In the genomic region with DNA sequence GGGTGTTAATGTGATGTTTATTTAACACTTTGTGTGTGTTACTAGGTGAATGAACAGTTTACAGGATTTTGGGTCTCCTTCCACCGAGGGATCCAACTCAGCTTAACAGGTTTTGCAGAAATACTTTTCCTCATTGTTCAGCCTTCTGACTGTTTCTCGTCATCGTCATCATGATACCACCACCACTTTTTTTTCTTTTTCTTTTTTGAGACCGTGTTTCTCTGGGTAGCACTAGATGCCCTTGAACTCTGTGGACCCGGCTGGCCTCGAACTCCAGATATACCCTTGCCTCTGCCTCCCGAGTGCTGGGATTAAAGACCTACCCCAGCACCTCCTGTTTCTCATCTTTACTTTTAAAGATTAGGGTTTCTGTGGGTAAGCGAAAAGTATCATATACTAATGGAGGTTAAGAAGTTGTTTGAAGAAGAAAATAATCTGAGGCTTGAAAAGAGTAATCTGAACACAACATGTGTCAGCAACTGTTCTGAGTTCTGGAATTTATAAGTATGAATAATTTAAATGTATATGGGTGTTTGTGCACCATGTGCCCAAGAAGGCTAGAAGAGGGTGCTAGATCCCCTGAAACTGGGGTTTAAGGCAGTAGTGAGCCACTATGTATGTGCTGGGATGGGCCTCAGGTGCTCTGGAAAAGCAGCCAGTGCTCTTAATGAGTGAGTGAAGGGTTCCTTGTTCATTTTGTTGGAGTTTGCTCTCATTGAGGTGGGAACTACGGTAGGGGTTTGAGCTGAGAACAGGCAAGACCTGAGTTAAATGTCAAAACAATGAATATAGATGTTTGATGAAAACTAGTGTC, we compare ENCODE assay signal across 8 mouse cellular contexts. TPM values are rescaled to one million over a fixed set of nuclear protein-coding genes. Genes with fewer than 3 reads are reported as not detected.
DNase-seq lines count a peak whose midpoint lies in the region; ATAC-seq and TF ChIP-seq lines count a peak whose summit lies in the region.

No protein-coding gene starts in this region.

- no peaks in the 10 kb centered on the region for H3K36me3 ChIP-seq in heart, embryonic 15.5 days
- H3K36me3 ChIP-seq in G1E (replicated peaks): no peaks in the 10 kb centered on the region
- H3K36me3 ChIP-seq in hindbrain, embryonic 11.5 days (ENCODE audit: control insufficient read depth, insufficient read depth, low read length): no peaks in the 10 kb centered on the region
- no peaks in the 10 kb centered on the region for H3K36me3 ChIP-seq in midbrain, embryonic 12.5 days

- H3K4me2 ChIP-seq in heart, embryonic 15.5 days: peak overlapping the region; percentile 79
- H3K4me2 ChIP-seq in hindbrain, embryonic 11.5 days (replicated peaks; ENCODE audit: low read depth, low read length): peak overlapping the region; percentile 67
- peak overlapping the region; percentile 66 for H3K4me2 ChIP-seq in midbrain, embryonic 12.5 days (replicated peaks)

- 23% methylated on average over 9 of the region's 9 CpGs for WGBS in heart, embryonic 15.5 days
- 26% methylated on average over 9 of the region's 9 CpGs for WGBS in hindbrain, embryonic 11.5 days
- 22% methylated on average over 9 of the region's 9 CpGs for WGBS in midbrain, embryonic 12.5 days

- no peak for DNase-seq in heart, postnatal 36 days
- no peak for DNase-seq in G1E (ENCODE audit: low spot score)
- DNase-seq in hindbrain, embryonic 11.5 days (ENCODE audit: low spot score): peak; percentile 50
- no peak for DNase-seq in lung, adult 18-20 months

- intact Hi-C loops in heart, postnatal 36 days (cut with DNase I): loop anchor here (5.0 kb wide), 4 partner anchors 50 to 1490 kb away; a partner anchor contains a TSS

- peak overlapping the region; percentile 92 for H3K27ac ChIP-seq in heart, embryonic 15.5 days
- peak overlapping the region; percentile 92 for H3K27ac ChIP-seq in hindbrain, embryonic 11.5 days (ENCODE audit: low read depth, low read length)
- peak overlapping the region; percentile 97 for H3K27ac ChIP-seq in midbrain, embryonic 12.5 days (replicated peaks)

- no peak for ATAC-seq in heart, embryonic 15.5 days (replicated peaks; ENCODE audit: insufficient number of reproducible peaks, insufficient read depth, low FRiP score, low read depth)
- no peak for ATAC-seq in G1E (ENCODE audit: extremely low read depth, insufficient number of reproducible peaks, low FRiP score, poor library complexity, severe bottlenecking)
- ATAC-seq in hindbrain, embryonic 11.5 days (ENCODE audit: low FRiP score): no peak
- no peak for ATAC-seq in midbrain, embryonic 12.5 days (ENCODE audit: low FRiP score, low read depth)
- ATAC-seq in CD4-positive, CD25-positive, alpha-beta regulatory T cell, adult 4 months: no peak
- no peak for ATAC-seq in inflammation-experienced regulatory T-cells, adult 6 months

- no peaks in the 10 kb centered on the region for H3K9me3 ChIP-seq in heart, embryonic 15.5 days (replicated peaks)
- H3K9me3 ChIP-seq in G1E (replicated peaks): no peaks in the 10 kb centered on the region
- H3K9me3 ChIP-seq in hindbrain, embryonic 11.5 days (ENCODE audit: control insufficient read depth, low read length): no peaks in the 10 kb centered on the region
- no peaks in the 10 kb centered on the region for H3K9me3 ChIP-seq in midbrain, embryonic 12.5 days

- H3K9ac ChIP-seq in heart, embryonic 15.5 days: peak overlapping the region; percentile 59; the same call in 1 of the 2 replicates
- H3K9ac ChIP-seq in hindbrain, embryonic 11.5 days (ENCODE audit: low read depth, low read length): peak overlapping the region; percentile 60
- peak overlapping the region; percentile 81 for H3K9ac ChIP-seq in midbrain, embryonic 12.5 days (replicated peaks)

- peak overlapping the region; percentile 56 for H3K4me3 ChIP-seq in heart, embryonic 15.5 days
- H3K4me3 ChIP-seq in G1E (ENCODE audit: low read depth, low read length): peak overlapping the region; percentile 69; the same call in 1 of the 2 replicates
- H3K4me3 ChIP-seq in hindbrain, embryonic 11.5 days (ENCODE audit: low read depth, low read length): peak overlapping the region; percentile 63
- H3K4me3 ChIP-seq in midbrain, embryonic 12.5 days: peak overlapping the region; percentile 56

- peaks cover 44% of the 10 kb centered on the region for H3K4me1 ChIP-seq in heart, embryonic 15.5 days (replicated peaks)
- peaks cover 25% of the 10 kb centered on the region for H3K4me1 ChIP-seq in G1E (ENCODE audit: insufficient read depth, low read depth, low read length)
- H3K4me1 ChIP-seq in hindbrain, embryonic 11.5 days (replicated peaks; ENCODE audit: control insufficient read depth, insufficient read depth, low read length): peaks cover 8% of the 10 kb centered on the region
- H3K4me1 ChIP-seq in midbrain, embryonic 12.5 days: peaks cover 34% of the 10 kb centered on the region

- TF ChIP-seq CTCF in G1E (IDR thresholded peaks at IDR 0.05; ENCODE audit: low read depth, low read length): no peak

- no peaks in the 10 kb centered on the region for H3K27me3 ChIP-seq in heart, embryonic 15.5 days
- H3K27me3 ChIP-seq in G1E (ENCODE audit: insufficient read depth, low read length): no peaks in the 10 kb centered on the region
- no peaks in the 10 kb centered on the region for H3K27me3 ChIP-seq in hindbrain, embryonic 11.5 days (ENCODE audit: control insufficient read depth, insufficient read depth, low read length)
- no peaks in the 10 kb centered on the region for H3K27me3 ChIP-seq in midbrain, embryonic 12.5 days

RNA-seq across cellular contexts. Expression of a gene that starts 1.2 kb away (rescaled TPM):
- polyA plus RNA-seq in heart, embryonic 15.5 days (2015; fragmentation: Nextera tagmentation; extraction: Ambion mirVana): 2.2 and 2.6 TPM in 2 replicates
- total RNA-seq in heart, postnatal 36 days (2021): 10 to 100 TPM; 14.1 to 19.0 TPM
- total RNA-seq in G1E (2014; fragmentation: Nextera tagmentation): 510 and 530 TPM in 2 replicates
- total RNA-seq in G1E (2017): 1,417 and 2,284 TPM in 2 replicates
- polyA plus RNA-seq in G1E (2012): 1,681 and 3,392 TPM in 2 replicates
- 3.6 and 8.4 TPM in 2 replicates for polyA plus RNA-seq in hindbrain, embryonic 11.5 days (2014; fragmentation: Nextera tagmentation; extraction: Ambion mirVana)
- 7.9 and 8.4 TPM in 2 replicates for polyA plus RNA-seq in midbrain, embryonic 12.5 days (2016; fragmentation: Nextera tagmentation; extraction: Ambion mirVana)
- polyA plus RNA-seq in CD4-positive, CD25-positive, alpha-beta regulatory T cell, adult 4 months (2017; shearing (Covaris generic)): 1 to 10 TPM in 1 of 2 experiments, not detected in 1; 2.7 TPM
- not detected for polyA plus RNA-seq in inflammation-experienced regulatory T-cells, adult 6 months (2017; shearing (Covaris generic))

RNA-seq across cellular contexts. Expression of a gene that starts 1.6 kb away (rescaled TPM):
- polyA plus RNA-seq in heart, embryonic 15.5 days (2015; fragmentation: Nextera tagmentation; extraction: Ambion mirVana): 5.4 and 5.7 TPM in 2 replicates
- total RNA-seq in heart, postnatal 36 days (2021): 100 to 1,000 TPM; 268 to 283 TPM
- total RNA-seq in G1E (2014; fragmentation: Nextera tagmentation) (309 and 344 TPM in 2 replicates), G1E (2017) (843 and 1,115 TPM in 2 replicates)
- 11.0 and 66.6 TPM in 2 replicates for polyA plus RNA-seq in G1E (2012)
- polyA plus RNA-seq in hindbrain, embryonic 11.5 days (2014; fragmentation: Nextera tagmentation; extraction: Ambion mirVana): 4.7 TPM in 2 replicates
- 4.2 and 4.4 TPM in 2 replicates for polyA plus RNA-seq in midbrain, embryonic 12.5 days (2016; fragmentation: Nextera tagmentation; extraction: Ambion mirVana)
- polyA plus RNA-seq in CD4-positive, CD25-positive, alpha-beta regulatory T cell, adult 4 months (2017; shearing (Covaris generic)): 10 to 100 TPM in 1 of 2 experiments, 1 to 10 TPM in 1; 9.5 to 10.8 TPM
- 1 to 10 TPM; 3.9 to 8.3 (median 7.0) TPM for polyA plus RNA-seq in inflammation-experienced regulatory T-cells, adult 6 months (2017; shearing (Covaris generic))

RNA-seq across cellular contexts. Expression of a gene that starts 2.8 kb away (rescaled TPM):
- 1.6 and 3.1 TPM in 2 replicates for polyA plus RNA-seq in heart, embryonic 15.5 days (2015; fragmentation: Nextera tagmentation; extraction: Ambion mirVana)
- total RNA-seq in heart, postnatal 36 days (2021): 1 to 10 TPM; 2.5 to 4.1 TPM
- total RNA-seq in G1E (2014; fragmentation: Nextera tagmentation): 647 and 719 TPM in 2 replicates
- 217 and 302 TPM in 2 replicates for total RNA-seq in G1E (2017)
- 12.1 and 32.9 TPM in 2 replicates for polyA plus RNA-seq in G1E (2012)
- polyA plus RNA-seq in hindbrain, embryonic 11.5 days (2014; fragmentation: Nextera tagmentation; extraction: Ambion mirVana): 3.7 and 4.8 TPM in 2 replicates
- 4.8 and 6.9 TPM in 2 replicates for polyA plus RNA-seq in midbrain, embryonic 12.5 days (2016; fragmentation: Nextera tagmentation; extraction: Ambion mirVana)
- polyA plus RNA-seq in CD4-positive, CD25-positive, alpha-beta regulatory T cell, adult 4 months (2017; shearing (Covaris generic)): not detected
- polyA plus RNA-seq in inflammation-experienced regulatory T-cells, adult 6 months (2017; shearing (Covaris generic)): 1 to 10 TPM in 1 of 3 experiments, not detected in 2; 1.5 TPM

RNA-seq across cellular contexts. Expression of a gene that starts 10.7 kb away (rescaled TPM):
- polyA plus RNA-seq in heart, embryonic 15.5 days (2015; fragmentation: Nextera tagmentation; extraction: Ambion mirVana): 0.61 and 0.74 TPM in 2 replicates
- 1 to 10 TPM in 1 of 2 experiments, under 1 TPM in 1; 0.94 to 1.9 TPM for total RNA-seq in heart, postnatal 36 days (2021)
- total RNA-seq in G1E (2014; fragmentation: Nextera tagmentation) (32.7 and 41.6 TPM in 2 replicates), G1E (2017) (77.6 and 126 TPM in 2 replicates)
- 0.91 and 4.9 TPM in 2 replicates for polyA plus RNA-seq in G1E (2012)
- polyA plus RNA-seq in hindbrain, embryonic 11.5 days (2014; fragmentation: Nextera tagmentation; extraction: Ambion mirVana): 0.60 and 0.89 TPM in 2 replicates
- polyA plus RNA-seq in midbrain, embryonic 12.5 days (2016; fragmentation: Nextera tagmentation; extraction: Ambion mirVana): 0.56 and 0.64 TPM in 2 replicates
- polyA plus RNA-seq in CD4-positive, CD25-positive, alpha-beta regulatory T cell, adult 4 months (2017; shearing (Covaris generic)): under 1 TPM; 0.41 to 0.66 TPM
- under 1 TPM in 2 of 3 experiments, not detected in 1; 0.38 to 0.89 TPM for polyA plus RNA-seq in inflammation-experienced regulatory T-cells, adult 6 months (2017; shearing (Covaris generic))

RNA-seq across cellular contexts. Expression of a gene that starts 11.4 kb away (rescaled TPM):
- polyA plus RNA-seq in heart, embryonic 15.5 days (2015; fragmentation: Nextera tagmentation; extraction: Ambion mirVana): 0.16 and 0.25 TPM in 2 replicates
- 10 to 100 TPM in 1 of 2 experiments, 1 to 10 TPM in 1; 7.4 to 10.0 TPM for total RNA-seq in heart, postnatal 36 days (2021)
- 125 and 143 TPM in 2 replicates for total RNA-seq in G1E (2014; fragmentation: Nextera tagmentation)
- total RNA-seq in G1E (2017): 96.8 and 187 TPM in 2 replicates
- polyA plus RNA-seq in G1E (2012): 1.8 and 12.3 TPM in 2 replicates
- polyA plus RNA-seq in hindbrain, embryonic 11.5 days (2014; fragmentation: Nextera tagmentation; extraction: Ambion mirVana): 1.0 and 1.1 TPM in 2 replicates
- polyA plus RNA-seq in midbrain, embryonic 12.5 days (2016; fragmentation: Nextera tagmentation; extraction: Ambion mirVana): 1.0 and 1.3 TPM in 2 replicates
- polyA plus RNA-seq in CD4-positive, CD25-positive, alpha-beta regulatory T cell, adult 4 months (2017; shearing (Covaris generic)): not detected
- polyA plus RNA-seq in inflammation-experienced regulatory T-cells, adult 6 months (2017; shearing (Covaris generic)): 1 to 10 TPM in 1 of 3 experiments, under 1 TPM in 2; 0.73 to 1.5 (median 0.74) TPM

Comparison
In these comparisons a context has a peak if more than half of its experiments do, and no peak if none do; other contexts are left out.
1. RNA of a gene that starts 1.2 kb away (polyA plus RNA-seq): 1,681 to 3,392 TPM in G1E; 3.6 to 8.4 TPM in hindbrain, embryonic 11.5 days, 7.9 to 8.4 TPM in midbrain, embryonic 12.5 days, 2.7 TPM in CD4-positive, CD25-positive, alpha-beta regulatory T cell, adult 4 months, 2.2 to 2.6 TPM in heart, embryonic 15.5 days and not detected in inflammation-experienced regulatory T-cells, adult 6 months; every median in the first group is over 100 times any median in the second.
2. Peak in every context shown above with its lines, with median percentiles within 50 percentile points of each other: H3K27ac ChIP-seq, H3K4me2 ChIP-seq, H3K4me3 ChIP-seq and H3K9ac ChIP-seq.